Mouse (Mus musculus): Measurements from ENCODE around the gene Rasl12. TPM values are rescaled to one million over a fixed set of nuclear protein-coding genes. Genes with fewer than 3 reads are reported as not detected.

Rasl12 gene
- polyA plus RNA-seq, 1 experiment from 2014 or later = 6.3 TPM

DNA sequence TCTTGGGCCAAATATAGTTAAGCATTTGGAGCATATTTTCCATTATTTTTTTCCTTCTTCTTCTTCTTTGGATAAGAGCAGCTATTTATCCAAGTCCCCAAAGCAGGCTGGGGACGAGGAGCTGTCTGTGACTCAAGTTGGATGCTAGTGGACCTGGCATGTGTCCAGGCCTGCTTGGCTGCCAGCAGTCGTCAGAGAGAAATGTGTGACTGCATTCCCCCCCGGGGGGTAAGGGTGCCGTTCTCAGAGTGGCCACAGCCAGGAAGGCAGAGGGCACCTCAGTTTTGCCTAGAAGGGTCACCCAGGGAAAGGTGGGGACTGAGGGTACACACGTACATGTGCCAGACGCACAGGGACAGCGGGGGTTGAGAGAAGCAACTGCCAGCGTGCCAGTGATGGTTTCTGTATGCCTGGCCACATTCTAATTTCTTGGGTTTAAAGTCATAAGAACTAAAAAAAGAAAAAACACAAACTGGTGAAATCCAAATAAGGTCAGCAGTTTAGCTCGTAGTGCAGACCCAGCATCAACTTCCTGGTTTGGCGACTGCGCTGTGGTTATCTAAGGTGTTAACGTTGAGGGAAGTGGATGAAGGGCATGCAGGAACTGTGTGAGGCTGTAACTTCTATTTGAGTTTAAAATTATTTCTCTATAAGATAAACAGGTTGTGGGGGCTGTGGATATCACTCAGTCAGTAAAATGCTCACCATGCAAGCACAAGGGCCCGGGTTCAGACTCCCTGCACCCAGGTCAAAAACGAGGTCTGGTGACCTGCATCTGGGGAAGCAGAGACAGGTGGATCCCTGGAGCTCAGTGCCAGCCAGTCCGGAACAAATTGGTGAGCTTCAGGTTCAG lies 6.3 kb downstream of the Rasl12 start:
- H3K9me3 ChIP-seq (replicated peaks) = no peaks in the 10 kb centered on the region
- peaks cover 9% of the 10 kb centered on the region for H3K4me1 ChIP-seq
- no peaks in the 10 kb centered on the region for H3K27me3 ChIP-seq
- no peak overlapping the region for H3K9ac ChIP-seq
- no peak overlapping the region for H3K4me2 ChIP-seq
- no peak overlapping the region for H3K4me3 ChIP-seq
- ATAC-seq = no peak
- WGBS = 74% methylated on average over 15 of the region's 15 CpGs
- no peaks in the 10 kb centered on the region for H3K36me3 ChIP-seq (ENCODE audit: poor library complexity, severe bottlenecking)
- H3K27ac ChIP-seq = 0 out of 2 replicates have a peak overlapping the region, but pooled peaks have one; percentile 40

DNA sequence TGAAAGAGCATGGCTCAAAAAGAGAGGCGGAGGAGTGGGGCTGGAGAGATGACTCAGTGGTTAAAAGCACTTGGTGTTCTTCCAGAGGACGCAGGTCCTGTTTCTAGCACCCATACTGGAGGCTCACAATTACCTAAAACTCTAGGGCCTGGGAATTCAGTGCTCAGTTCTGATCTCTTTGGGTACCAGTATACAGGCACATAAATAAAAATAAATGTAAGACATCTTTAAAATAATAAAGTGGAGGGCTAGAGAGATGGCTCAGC lies 6.8 kb downstream of the Rasl12 start:
- H3K27me3 ChIP-seq = no peaks in the 10 kb centered on the region
- H3K36me3 ChIP-seq (ENCODE audit: poor library complexity, severe bottlenecking) = no peaks in the 10 kb centered on the region
- WGBS = 82% methylated on average over 2 of the region's 2 CpGs
- H3K4me2 ChIP-seq = no peak overlapping the region
- no peak overlapping the region for H3K9ac ChIP-seq
- no peak for ATAC-seq
- no peak overlapping the region for H3K4me3 ChIP-seq
- H3K27ac ChIP-seq = no peak overlapping the region
- no peaks in the 10 kb centered on the region for H3K9me3 ChIP-seq (replicated peaks)
- H3K4me1 ChIP-seq = peaks cover 9% of the 10 kb centered on the region

DNA sequence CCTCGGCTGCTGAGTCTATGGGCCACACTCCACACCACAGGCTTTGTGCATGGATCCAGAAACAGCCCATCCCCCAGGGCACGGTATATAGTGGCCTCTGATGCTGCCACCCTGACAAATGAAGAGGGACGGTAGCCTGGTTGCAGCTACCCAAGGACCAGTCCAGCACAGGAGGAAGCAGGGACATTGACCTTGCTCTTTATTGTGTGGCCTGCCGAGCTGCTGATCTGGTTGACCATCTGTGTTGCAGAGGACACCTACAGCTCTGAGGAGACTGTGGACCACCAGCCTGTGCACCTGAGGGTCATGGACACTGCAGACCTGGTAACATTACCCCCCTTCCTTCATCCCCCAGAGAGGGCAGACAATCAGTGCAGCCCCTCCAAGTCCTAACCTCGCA lies 9.0 kb downstream of the Rasl12 start:
- WGBS = 87% methylated on average over 5 of the region's 5 CpGs
- H3K36me3 ChIP-seq (ENCODE audit: poor library complexity, severe bottlenecking) = no peaks in the 10 kb centered on the region
- no peaks in the 10 kb centered on the region for H3K9me3 ChIP-seq (replicated peaks)
- H3K4me1 ChIP-seq = peaks cover 9% of the 10 kb centered on the region
- no peak for ATAC-seq
- no peak overlapping the region for H3K4me2 ChIP-seq
- H3K27ac ChIP-seq = no peak overlapping the region
- H3K27me3 ChIP-seq = no peaks in the 10 kb centered on the region
- no peak overlapping the region for H3K9ac ChIP-seq
- no peak overlapping the region for H3K4me3 ChIP-seq

DNA sequence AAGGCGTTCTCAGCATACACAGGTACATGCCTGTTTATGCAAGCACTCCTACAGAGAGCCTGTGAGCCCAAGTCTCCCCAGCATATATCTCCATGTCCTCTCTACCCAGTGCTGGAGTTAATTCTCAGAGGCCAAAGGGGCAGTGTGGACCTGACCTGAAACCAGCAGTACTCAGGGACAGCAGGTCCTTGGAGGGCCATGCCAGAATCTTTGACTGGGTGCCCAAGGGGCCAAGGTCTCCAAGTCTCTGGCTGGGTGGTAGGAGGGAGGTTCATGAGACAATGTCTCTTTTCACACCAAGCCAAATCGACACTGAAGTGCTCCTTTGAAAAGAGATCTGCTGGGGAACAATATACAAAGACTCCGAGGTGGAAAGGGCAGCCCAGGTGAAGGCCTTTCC lies 9.6 kb downstream of the Rasl12 start:
- Histone ChIP-seq H3K4me2 (no peak overlapping the region), H3K9me3 (replicated peaks) (no peaks in the 10 kb centered on the region), H3K27me3 (no peaks in the 10 kb centered on the region), H3K4me3 (no peak overlapping the region), H3K4me1 (peaks cover 9% of the 10 kb centered on the region), H3K27ac (no peak overlapping the region), H3K9ac (no peak overlapping the region), H3K36me3 (ENCODE audit: poor library complexity, severe bottlenecking) (no peaks in the 10 kb centered on the region)
- 76% methylated on average over 3 of the region's 3 CpGs for WGBS
- ATAC-seq = no peak

DNA sequence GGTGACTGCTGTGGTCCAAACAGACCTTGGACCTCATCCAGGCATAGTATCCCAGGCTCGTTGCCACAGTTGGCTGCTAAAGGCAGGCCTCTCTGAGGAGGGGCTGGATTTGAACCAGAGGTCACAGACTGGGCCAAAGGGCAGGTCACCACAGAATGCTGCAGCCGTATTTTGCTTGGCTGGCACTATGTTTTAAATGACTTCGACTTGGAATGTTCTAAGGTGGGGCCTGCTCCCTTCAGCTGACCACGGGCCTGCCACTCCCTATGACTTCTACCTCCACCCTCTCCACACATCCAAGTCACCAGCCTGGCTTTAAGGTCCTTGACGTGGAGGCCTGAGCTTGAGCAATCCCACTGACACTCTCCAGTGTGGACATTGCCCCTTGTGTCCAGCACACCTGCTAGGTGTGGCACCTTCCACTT lies 10.6 kb downstream of the Rasl12 start:
- Histone ChIP-seq H3K9ac (no peak overlapping the region), H3K27ac (no peak overlapping the region), H3K9me3 (replicated peaks) (no peaks in the 10 kb centered on the region), H3K4me1 (peaks cover 8% of the 10 kb centered on the region), H3K4me2 (no peak overlapping the region), H3K4me3 (no peak overlapping the region), H3K27me3 (no peaks in the 10 kb centered on the region), H3K36me3 (ENCODE audit: poor library complexity, severe bottlenecking) (no peaks in the 10 kb centered on the region)
- ATAC-seq = no peak
- WGBS = 77% methylated on average over 5 of the region's 5 CpGs

DNA sequence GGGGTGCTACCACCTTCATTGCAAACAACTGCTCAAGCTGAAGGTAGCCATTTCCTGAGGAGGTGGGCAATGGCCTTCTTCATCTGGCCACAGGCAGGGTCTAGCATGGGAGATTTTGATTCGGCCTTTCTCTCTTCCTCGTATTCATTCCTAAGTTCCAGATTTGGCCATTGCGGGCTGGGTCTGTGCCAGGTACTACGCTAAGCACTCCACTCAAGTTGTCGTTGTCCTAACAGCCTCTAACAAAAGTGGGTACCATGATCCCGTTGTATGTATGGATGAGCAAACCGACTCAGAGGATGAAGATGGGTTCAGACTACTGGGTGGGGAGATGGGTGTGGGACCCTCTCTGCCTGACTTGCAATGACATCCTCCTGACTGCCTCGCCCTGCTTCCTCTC lies 12.1 kb downstream of the Rasl12 start:
- no peak for ATAC-seq
- Histone ChIP-seq H3K36me3 (ENCODE audit: poor library complexity, severe bottlenecking) (no peaks in the 10 kb centered on the region), H3K4me2 (no peak overlapping the region), H3K4me3 (no peak overlapping the region), H3K4me1 (no peaks in the 10 kb centered on the region), H3K9ac (no peak overlapping the region), H3K9me3 (replicated peaks) (no peaks in the 10 kb centered on the region), H3K27me3 (no peaks in the 10 kb centered on the region), H3K27ac (no peak overlapping the region)
- 89% methylated on average over 8 of the region's 8 CpGs for WGBS

DNA sequence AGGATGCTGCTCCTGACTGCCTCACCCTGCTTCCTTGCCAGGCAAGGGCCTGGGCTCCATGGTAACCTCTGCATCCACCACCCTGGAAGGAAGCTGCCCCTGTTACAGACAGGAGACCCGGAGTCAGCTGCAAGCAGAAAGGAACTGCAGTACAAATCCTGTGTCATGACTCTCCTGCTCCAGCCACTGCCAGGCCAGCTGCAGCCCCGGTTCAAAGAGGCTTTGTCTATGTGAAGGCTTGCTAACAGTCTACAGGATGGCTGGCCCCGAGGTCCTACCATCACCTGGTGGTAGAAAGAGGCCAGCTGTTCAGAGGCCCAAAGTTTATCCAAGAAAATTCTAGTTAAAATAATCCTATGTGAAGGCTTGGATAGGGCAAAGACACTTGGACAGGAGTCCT lies 13.0 kb downstream of the Rasl12 start:
- H3K27me3 ChIP-seq = no peaks in the 10 kb centered on the region
- no peaks in the 10 kb centered on the region for H3K9me3 ChIP-seq (replicated peaks)
- H3K4me1 ChIP-seq = no peaks in the 10 kb centered on the region
- H3K36me3 ChIP-seq (ENCODE audit: poor library complexity, severe bottlenecking) = no peaks in the 10 kb centered on the region
- H3K4me2 ChIP-seq = no peak overlapping the region
- 72% methylated on average over 3 of the region's 3 CpGs for WGBS
- H3K27ac ChIP-seq = no peak overlapping the region
- no peak overlapping the region for H3K4me3 ChIP-seq
- ATAC-seq = no peak
- H3K9ac ChIP-seq = no peak overlapping the region

DNA sequence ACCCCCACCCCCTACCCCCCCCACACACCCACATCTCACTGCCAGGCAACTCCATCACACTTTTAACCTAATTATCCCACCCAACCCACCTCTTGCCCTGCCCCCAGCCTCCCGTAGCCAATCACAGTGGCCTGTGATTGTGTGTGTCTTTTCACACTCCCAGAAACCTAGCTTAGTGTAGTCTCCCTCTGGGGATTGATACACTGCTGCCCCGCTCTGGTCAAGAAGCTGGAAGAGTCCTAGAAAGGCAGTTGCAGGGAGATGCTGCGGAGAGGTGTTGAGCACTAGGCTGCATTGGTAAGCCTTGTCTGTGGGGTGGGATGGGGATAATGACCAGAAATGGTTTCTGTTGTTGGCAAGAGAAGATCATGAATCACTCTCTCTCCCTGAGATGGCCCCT lies 19.4 kb downstream of the Rasl12 start:
- Histone ChIP-seq H3K27me3 (no peaks in the 10 kb centered on the region), H3K4me2 (no peak overlapping the region), H3K4me1 (no peaks in the 10 kb centered on the region), H3K36me3 (ENCODE audit: poor library complexity, severe bottlenecking) (no peaks in the 10 kb centered on the region), H3K4me3 (no peak overlapping the region), H3K9ac (no peak overlapping the region), H3K27ac (no peak overlapping the region), H3K9me3 (replicated peaks) (no peaks in the 10 kb centered on the region)
- WGBS = 42% methylated on average over 3 of the region's 3 CpGs
- no peak for ATAC-seq

DNA sequence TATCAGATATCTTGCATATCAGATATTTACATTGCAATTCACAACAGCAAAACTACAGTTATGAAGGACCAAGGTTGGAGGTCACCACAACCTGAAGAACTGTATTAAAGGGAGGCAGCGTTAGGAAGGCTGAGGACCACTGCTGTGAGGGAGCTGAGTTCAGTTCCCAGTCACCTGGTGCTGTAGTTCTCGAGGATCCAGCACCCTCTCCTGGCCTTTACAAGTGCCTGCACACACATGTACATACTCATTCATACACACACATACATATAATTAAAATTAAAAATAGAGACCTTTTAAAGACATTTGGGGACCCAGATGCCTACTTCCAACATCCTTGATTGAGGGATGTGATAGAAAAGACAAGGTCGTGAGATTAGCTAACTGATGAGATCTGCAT lies 21.3 kb downstream of the Rasl12 start:
- no peak overlapping the region for H3K9ac ChIP-seq
- H3K27me3 ChIP-seq = no peaks in the 10 kb centered on the region
- H3K4me3 ChIP-seq = no peak overlapping the region
- H3K4me2 ChIP-seq = no peak overlapping the region
- H3K4me1 ChIP-seq = no peaks in the 10 kb centered on the region
- ATAC-seq = no peak
- no peaks in the 10 kb centered on the region for H3K9me3 ChIP-seq (replicated peaks)
- no peak overlapping the region for H3K27ac ChIP-seq
- no peaks in the 10 kb centered on the region for H3K36me3 ChIP-seq (ENCODE audit: poor library complexity, severe bottlenecking)
- 72% methylated on average over 3 of the region's 3 CpGs for WGBS

DNA sequence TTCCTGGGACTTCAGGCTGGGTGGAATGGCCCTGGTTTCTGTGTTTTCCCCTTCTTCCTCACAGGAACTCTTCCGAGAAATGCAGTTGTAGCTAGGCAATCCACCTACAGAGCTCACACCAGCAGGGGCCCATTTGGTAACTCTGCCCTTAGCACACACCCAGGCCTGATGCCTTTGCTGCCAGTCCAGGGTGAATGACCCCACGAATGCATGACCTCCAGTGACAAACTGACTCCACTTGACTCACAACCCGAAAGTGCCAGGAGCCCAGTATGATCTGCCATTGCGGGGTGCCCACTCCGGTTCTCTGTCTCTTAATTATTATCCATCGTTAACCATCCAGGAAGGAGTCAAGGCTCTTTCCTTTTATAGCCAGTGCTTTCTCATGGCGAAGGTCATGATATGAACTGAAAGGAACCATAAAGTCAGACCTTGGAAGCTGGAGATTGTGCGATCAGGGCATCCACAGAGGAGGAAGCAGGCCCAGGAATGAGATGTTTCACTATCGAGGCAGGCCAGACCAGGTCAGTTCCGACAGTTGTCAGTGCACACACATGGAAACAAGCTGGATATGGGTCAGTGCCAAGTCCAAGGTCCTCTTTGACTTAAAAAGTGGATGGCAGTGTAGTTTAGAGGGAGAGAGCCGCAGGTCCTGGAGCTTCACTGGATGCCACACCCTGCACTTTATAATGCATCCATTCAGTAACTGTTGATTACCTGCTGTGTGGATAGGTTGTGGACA lies 24.6 kb downstream of the Rasl12 start, which contains the start of gene Slc51b:
Slc51b (minus strand) TSS at position 196 of the 742 bp plus-strand sequence.
- Histone ChIP-seq H3K9ac (no peak within 1 kb of the TSS), H3K4me1 (no peaks in the 10 kb centered on the region), H3K4me3 (no peak within 1 kb of the TSS), H3K27me3 (no peaks in the 10 kb centered on the region), H3K4me2 (no peak within 1 kb of the TSS), H3K9me3 (replicated peaks) (no peaks in the 10 kb centered on the region), H3K36me3 (ENCODE audit: poor library complexity, severe bottlenecking) (no peaks in the 10 kb centered on the region), H3K27ac (no peak within 1 kb of the TSS)
- WGBS = 79% methylated on average over 11 of the region's 11 CpGs
- no peak for ATAC-seq

DNA sequence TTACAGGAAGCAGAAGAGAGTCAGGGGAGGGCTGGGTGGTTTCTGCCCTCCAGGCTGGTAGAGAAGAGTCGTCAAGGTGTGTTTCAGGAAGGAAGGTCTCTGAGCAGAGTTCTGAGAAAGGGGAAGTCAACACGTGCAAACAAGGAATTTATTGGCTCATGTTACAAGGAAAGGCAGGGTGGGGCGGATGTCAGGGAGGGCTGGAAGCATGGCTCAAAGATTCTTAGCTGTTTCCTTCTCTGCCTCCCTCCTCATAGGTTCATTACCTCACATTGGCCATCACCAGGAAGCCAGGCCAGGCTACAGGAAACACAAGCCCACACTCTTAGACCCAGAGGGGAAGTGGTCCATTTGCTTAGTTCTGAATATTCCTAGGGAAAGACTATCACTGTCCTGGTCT lies 26.1 kb downstream of the Rasl12 start:
- no peaks in the 10 kb centered on the region for H3K9me3 ChIP-seq (replicated peaks)
- H3K27me3 ChIP-seq = no peaks in the 10 kb centered on the region
- H3K4me3 ChIP-seq = no peak overlapping the region
- no peak overlapping the region for H3K4me2 ChIP-seq
- no peaks in the 10 kb centered on the region for H3K36me3 ChIP-seq (ENCODE audit: poor library complexity, severe bottlenecking)
- 57% methylated on average over 3 of the region's 3 CpGs for WGBS
- ATAC-seq = no peak
- H3K9ac ChIP-seq = no peak overlapping the region
- H3K4me1 ChIP-seq = no peaks in the 10 kb centered on the region
- no peak overlapping the region for H3K27ac ChIP-seq

DNA sequence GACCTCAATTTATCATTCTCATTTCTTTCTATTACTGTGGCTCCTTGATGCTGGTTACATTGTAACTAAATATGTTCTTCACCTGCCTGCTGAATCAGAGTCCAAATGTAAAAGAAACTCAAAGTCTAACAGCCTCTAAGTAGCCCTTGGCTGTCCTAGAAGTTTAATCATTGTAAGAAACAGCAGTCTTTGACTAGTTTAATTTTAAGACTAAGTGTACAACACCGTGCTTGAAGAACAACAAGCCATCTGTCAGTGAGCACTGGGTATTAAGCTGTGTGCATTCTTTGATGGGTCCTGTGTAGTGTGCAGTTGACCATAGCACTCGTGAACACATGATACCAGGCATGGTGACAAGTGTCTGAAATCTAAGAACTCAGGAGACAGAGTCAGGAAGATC lies 29.2 kb downstream of the Rasl12 start:
- Histone ChIP-seq H3K27ac (no peak overlapping the region), H3K4me1 (no peaks in the 10 kb centered on the region), H3K9me3 (replicated peaks) (no peaks in the 10 kb centered on the region), H3K4me3 (no peak overlapping the region), H3K9ac (no peak overlapping the region), H3K4me2 (no peak overlapping the region), H3K27me3 (no peaks in the 10 kb centered on the region), H3K36me3 (ENCODE audit: poor library complexity, severe bottlenecking) (no peaks in the 10 kb centered on the region)
- 78% methylated on average over 2 of the region's 2 CpGs for WGBS
- no peak for ATAC-seq
